Mouse (Mus musculus) gastrocnemius, postnatal 36 days (tissue): ENCODE data around the gene Cxcr4. TPM values are rescaled to one million over a fixed set of nuclear protein-coding genes. Genes with fewer than 3 reads are reported as not detected.
"Not testable (repeated sequence)": the region's sequence is repeated elsewhere in the genome, so short reads cannot be mapped to it uniquely, and the experiment has no call there.

ENCODE experiments used
- DNase-seq, 2 experiments: peaks; one replicate each; pipeline ENCODE4 v3.0.0; 2022
- intact Hi-C: fragments of 180-260 bp; cut with DNase I; formaldehyde crosslinking; loops from one replicate; pipeline ENCODE4 v1.15.1; 2025
- total RNA-seq, 2 experiments: library from RNA; stranded (reverse); gene quantifications; 2 replicates each; pipeline ENCODE4 v1.2.3; 2021

The Cxcr4 gene
- total RNA-seq, 2 experiments from 2014 or later, result 3.2 to 3.5 TPM

DNA sequence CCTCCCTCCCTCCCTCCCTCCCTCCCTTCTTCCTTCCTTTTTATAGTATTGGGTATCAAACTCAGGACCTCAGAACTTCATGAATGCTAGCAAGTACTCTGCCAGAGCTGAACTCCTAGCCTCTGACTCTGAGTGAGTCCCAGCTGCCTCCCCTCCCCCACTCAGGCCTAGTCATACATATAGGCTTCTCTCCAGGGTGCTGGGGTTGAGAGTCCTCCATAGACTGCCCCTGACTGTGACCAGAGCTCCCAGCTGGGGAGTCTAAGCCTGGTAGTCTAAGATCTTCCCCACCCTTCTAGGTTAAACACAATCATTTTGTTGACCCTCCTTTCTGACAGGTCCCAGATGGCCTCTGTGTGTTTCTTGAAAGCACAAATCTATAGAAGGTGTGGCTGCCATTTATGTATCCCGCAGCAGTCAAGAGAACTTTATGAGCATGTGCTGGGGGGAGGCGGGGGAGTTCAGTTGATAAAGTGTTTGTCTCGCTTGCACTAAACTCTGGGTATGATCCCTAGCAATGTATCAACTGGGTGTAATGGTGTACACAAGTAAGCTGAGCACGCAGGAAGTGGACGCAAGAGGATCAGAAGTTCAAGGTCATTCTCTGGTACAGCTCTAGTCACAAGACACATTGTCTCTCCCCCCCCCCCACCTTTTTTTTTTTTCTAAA is 10.1 kb upstream of the Cxcr4 start:
- DNase-seq, result no peak
- intact Hi-C loops, result loop anchor here (10.0 kb wide), 1 partner anchor 193 kb away; no protein-coding TSS in a partner anchor

DNA sequence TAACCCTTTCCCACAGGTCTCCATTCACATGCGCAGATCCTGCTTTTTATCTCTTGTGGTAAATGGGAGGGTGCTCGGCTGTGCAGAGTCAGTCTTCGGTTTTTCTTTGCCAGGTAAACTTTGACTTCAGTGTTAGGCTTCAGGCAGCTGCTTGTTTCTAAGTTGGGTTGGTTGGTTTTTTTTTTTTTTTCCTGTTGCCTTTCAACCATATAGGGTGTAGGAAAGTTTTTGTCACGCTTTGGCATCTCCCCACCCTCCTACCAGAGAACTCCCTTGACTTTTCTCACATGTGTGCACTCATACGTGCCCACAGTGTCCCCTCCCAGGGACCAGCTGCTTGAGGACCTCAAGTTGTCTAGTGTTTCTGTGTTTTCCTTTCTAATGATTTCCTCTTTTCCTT is 9.2 kb upstream of the Cxcr4 start:
- intact Hi-C loops, result loop anchor here (10.0 kb wide), 1 partner anchor 193 kb away; no protein-coding TSS in a partner anchor
- no peak for DNase-seq

DNA sequence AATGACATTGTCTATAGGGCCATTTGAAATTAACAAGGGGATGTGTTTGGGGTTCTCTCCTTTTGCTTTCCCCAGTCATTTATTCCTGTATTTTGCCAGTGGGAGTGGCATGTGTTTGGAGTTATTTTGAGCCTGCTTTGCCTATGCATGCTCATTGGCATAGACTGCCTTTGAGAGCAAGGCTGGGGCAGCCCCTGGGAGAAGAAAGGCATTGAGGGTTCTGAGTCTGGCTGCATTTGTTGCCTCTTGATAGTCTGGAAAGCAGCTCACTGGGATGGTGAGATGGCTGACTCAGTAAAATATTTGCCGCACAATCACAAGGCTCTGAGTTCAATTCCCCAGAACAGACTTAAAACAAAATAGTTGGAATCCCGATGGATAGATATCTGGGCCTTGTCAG is 8.5 kb upstream of the Cxcr4 start:
- DNase-seq, result no peak

DNA sequence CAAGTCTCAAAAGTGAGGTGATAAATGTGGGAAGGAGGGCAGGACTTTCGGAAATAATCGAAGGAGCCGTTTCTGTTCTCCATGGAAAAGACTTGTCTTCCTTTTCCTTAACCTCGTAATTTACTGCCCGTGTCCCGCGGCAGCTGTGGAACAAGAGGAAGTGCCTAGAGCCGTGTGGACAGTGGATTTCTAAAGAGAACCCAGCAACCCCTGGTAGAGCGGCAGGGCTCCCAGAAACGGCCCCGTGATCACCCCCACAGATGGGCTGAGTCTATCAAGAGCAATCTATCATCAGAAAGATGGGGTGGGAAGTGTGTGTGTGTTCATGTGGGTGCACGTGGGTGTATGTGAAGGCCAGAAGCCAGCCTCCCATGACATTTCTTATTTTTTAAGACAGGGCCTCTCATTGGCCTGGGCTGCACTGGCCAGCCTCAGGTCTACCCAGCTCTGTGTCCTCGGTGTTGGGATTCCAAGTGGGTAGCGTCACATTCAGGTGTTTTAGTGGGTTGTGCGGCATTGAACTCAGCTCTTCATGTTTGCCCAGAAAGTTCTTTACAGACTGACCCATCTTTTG is 5.2 kb upstream of the Cxcr4 start:
- intact Hi-C loops, result no loop called here

More for the DNA sequence above, 8.5 kb upstream of the Cxcr4 start:
- intact Hi-C loops, result loop anchor here (10.0 kb wide), 1 partner anchor 194 kb away; no protein-coding TSS in a partner anchor

DNA sequence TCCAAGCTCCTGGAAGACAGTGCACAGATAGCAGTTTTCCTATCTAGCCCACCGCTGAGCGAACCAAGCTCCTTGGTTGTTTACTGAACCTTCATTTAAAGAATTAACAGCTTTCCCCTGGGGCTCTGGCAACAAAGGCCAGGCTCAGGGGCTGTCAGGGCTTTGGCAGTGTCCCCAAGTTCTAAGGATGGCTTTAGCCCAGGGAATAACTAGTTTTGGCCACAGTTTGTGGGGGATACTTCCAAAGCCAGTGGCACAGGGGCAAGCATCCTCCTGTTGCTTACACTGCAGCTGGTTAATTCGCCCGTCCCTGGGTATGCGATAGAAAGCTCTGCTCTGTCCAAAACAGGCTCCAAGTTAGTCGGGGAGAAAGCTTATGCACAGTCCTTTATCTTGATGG is 3.4 kb upstream of the Cxcr4 start:
- intact Hi-C loops, result no loop called here
- no peak for DNase-seq

More for the DNA sequence above, 5.2 kb upstream of the Cxcr4 start:
- no peak for DNase-seq

DNA sequence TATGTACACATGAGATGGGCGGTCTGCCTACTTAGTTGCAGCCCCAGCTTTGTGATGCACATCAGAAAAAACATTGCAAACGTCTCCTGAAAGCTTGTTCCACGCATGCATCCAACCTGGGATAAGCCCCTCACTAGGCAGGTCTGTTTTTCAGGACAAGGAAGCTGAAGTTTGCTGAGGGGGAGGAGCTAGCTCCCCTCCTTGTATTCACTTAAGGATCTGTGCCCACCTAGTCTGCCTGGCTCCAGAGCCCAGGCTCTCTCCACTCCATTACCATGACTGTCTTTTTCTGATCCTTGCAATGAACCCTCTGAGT is 3.0 kb upstream of the Cxcr4 start:
- intact Hi-C loops, result no loop called here
- DNase-seq, result no peak

DNA sequence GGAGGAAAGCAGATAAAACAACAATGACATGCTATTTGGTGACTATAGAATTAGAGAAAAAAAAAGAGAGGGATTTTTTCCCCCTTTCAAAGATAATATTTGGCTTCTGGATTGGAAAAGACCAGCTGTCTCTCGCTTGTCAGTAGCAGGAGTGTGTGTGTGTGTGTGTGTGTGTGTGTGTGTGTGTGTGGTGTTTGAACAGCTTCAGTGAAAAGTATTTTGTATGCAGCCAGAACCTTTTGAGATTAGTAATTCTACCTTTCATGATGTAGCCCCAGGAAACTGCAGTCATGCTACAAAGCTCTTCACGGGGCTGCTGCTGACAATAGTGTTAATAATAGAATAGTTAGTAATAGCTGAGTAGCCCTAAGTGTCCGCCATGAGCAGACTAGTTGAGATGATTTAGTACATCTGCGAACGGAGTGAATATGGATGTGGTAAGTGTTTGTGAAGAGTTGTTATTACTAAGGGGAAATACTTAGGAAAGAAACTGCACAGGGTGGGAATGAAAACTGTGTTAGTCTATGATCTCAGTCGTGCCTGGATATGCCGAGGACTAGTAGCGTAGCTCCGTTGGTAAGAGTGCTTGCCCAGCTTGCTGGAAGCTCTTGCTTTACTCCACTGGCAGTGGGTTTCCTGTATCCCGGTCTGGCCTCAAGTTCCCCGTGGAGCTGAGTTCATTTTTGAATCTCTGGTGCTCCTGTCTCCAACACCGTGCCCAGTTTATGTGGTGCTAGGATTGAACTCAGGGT is 2.4 kb upstream of the Cxcr4 start:
- intact Hi-C loops, result loop anchor here (5.0 kb wide), 2 partner anchors 222 to 238 kb away; no protein-coding TSS in a partner anchor
- DNase-seq, result no peak

DNA sequence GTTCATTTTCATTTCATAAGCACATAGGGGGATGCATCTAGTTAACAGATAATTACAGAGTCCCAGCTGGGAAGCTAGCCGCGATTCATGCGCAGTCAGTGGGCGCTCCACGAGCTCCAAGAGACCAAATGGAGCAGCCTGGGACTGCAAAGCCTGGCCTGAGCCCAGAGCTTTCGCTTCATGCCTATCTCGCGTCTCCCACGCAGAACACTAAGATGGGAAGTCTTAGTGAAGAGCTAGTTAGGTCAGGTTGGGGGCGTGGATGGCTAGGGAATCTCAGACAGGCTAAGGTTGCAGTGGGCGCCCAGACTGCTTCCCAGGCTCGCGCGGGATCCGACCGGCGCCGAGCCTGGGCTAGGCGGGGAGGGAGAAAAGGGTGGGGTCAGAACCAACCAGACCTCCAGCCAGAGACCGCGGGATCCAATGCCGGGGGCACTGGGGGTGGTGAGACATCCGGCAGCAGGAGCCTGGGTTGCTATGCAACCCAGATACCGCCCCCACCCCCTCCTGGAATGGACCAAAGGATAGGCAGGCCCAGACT is 938 bp upstream of the Cxcr4 start:
- DNase-seq, result peak in 1 of 2 experiments; percentile 28
- intact Hi-C loops, result loop anchor here (5.0 kb wide), 2 partner anchors 221 to 239 kb away; no protein-coding TSS in a partner anchor

DNA sequence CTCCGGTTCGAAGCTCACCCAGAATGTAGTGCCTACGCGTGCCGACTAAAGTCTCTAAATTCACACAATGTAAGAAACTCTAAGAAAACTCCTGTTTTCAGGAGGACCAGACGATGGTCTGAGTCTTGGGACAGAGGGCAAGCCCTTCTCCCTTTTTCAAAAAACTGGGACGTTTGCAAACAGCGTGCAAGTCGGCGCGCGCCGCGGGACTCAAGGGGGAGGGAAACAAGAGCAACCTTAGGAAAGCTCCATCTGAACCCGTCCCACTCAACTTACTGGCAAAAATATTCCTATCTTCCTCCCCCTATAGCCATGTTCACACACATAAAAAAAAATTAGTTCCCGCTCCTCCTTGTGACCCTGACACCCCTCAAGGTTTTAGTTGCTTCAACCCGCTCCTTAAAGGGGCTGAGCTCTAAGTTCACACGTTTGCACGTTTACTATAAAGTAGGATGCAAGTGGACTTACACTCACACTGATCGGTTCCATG is 327 bp downstream of the Cxcr4 start:
- intact Hi-C loops, result loop anchor here (5.0 kb wide), 2 partner anchors 219 to 241 kb away; no protein-coding TSS in a partner anchor
- DNase-seq, result peak in 1 of 2 experiments; percentile 20

DNA sequence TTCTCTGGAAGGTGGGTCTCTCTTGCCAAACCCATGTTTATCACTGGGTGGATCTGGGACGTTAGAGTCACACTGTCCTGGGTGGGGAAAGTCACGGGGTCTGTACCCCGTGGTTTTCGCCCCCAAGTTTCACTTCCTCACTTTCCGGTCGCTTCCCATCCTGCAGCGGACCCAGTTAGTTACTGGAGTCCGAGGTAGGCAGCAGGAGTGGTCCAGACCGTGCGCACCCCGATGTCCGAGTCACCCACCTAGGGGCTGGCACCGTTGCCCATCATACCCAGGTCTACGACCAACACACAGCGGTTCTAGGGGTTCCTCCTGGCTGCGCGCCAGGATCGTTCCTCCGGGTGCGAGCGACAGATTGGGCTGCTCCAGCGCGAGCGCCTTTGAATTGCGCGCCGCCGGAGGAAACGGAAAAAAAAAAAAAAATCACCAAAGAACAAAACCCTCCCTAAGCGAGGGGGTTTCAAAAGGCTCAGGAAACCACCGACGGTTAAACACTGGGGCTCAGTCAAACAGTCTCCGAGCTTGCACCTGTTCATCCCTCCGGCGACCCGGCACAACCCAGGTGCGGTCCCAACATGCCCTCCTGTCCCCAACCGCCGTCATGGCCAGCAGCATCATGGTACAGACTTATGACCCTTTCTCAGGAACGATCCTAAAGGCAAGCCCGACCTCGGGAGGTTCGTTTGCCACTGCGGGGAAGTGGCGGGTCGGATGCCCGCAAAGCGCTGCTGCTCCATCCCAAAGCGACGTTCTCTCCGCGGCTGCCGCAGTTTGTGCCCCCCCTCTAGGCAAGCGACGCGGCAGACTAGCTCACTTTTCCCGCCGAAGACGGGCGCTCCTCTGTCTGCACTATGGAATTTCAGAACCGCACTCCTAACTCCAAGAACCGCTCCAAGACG is 1.0 kb downstream of the Cxcr4 start:
- intact Hi-C loops, result loop anchor here (5.0 kb wide), 2 partner anchors 219 to 241 kb away; no protein-coding TSS in a partner anchor
- peak; percentile 31 to 34 for DNase-seq

DNA sequence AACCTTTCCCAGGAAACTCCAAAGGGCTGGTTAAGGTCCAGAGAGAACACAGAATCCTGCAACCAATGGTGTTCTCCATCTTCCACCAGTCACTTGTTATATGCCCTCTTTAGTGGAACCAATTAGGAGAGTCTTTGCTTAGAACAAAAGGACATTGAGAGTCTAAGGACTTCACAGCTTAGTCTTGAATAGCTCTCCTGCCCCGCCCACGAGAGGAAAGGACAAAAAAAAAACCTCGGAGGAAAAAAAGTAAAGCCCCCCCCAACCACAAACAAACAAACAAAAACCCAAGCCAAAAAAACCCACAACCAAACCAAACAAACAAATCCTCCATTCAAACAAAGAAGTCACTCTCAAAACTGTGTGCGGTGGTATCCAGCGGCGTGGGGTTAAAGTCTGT is 2.1 kb downstream of the Cxcr4 start:
- DNase-seq, result no peak
- intact Hi-C loops, result loop anchor here (5.0 kb wide), 2 partner anchors 218 to 242 kb away; no protein-coding TSS in a partner anchor

DNA sequence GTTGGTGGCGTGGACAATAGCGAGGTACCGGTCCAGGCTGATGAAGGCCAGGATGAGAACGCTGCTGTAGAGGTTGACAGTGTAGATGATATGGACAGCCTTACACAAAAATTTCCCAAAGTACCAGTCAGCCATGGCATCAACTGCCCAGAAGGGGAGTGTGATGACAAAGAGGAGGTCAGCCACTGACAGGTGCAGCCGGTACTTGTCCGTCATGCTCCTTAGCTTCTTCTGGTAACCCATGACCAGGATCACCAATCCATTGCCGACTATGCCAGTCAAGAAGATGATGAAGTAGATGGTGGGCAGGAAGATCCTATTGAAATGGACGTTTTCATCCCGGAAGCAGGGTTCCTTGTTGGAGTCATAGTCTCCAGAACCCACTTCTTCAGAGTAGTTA is 2.6 kb downstream of the Cxcr4 start:
- intact Hi-C loops, result no loop called here
- DNase-seq, result no peak

DNA sequence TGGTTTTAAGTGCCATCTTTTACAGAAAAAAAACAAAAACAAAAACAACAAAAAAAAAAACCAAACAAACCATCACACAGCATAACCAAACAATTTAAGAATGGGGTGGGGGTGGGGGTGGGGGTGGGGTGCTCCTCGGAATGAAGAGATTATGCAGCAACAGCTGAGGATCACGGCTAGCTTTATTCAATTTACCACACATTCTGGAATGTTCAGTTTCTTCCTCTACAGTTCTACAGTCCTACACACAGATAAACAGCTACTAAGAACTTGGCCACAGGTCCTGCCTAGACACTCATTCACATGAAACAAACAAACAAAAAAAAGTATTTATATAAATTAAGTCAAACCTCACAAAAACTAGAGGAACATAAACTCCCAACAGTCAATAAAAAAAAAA is 3.8 kb downstream of the Cxcr4 start:
- intact Hi-C loops, result no loop called here
- DNase-seq, result no peak

DNA sequence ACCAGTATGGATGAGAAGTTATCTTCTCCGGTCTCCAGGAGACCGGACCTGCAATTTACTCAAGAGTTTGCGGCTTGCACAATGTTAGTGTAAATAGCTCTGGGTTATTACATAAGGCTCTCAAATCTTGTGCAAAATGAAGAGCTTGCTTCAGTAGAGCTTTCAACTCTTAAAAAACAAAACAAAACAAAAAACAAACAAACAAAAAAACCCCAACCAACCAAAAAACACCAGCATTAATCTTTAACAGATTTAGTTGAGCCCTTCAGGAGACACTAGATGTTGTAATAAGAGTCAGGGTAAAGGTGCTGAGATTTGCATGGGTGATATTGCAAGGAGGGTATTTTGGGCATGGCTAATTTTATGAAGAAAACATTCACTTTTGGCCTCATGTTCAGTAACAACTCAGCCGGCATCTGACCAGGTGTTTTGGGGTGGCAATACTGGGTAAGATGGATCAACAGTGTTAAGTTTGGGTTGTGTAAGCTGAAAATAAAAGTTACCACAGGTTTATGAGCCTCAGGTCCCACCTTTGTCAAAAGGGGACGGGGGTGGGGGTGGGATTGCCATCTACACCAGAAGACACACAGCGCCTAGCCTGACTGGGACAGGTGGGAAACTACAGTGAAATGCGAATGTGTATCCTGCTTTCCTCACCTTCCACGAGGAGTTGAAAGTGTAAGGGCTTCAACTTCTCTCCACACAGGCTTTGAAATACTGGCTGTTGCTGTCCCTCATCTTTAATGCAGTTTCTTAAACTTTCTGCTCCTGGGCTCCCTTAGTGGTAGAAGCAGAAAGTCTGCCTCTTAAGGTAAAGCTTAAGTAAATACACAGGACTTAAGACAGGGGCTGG is 4.9 kb downstream of the Cxcr4 start:
- DNase-seq, result no peak
- intact Hi-C loops, result no loop called here

DNA sequence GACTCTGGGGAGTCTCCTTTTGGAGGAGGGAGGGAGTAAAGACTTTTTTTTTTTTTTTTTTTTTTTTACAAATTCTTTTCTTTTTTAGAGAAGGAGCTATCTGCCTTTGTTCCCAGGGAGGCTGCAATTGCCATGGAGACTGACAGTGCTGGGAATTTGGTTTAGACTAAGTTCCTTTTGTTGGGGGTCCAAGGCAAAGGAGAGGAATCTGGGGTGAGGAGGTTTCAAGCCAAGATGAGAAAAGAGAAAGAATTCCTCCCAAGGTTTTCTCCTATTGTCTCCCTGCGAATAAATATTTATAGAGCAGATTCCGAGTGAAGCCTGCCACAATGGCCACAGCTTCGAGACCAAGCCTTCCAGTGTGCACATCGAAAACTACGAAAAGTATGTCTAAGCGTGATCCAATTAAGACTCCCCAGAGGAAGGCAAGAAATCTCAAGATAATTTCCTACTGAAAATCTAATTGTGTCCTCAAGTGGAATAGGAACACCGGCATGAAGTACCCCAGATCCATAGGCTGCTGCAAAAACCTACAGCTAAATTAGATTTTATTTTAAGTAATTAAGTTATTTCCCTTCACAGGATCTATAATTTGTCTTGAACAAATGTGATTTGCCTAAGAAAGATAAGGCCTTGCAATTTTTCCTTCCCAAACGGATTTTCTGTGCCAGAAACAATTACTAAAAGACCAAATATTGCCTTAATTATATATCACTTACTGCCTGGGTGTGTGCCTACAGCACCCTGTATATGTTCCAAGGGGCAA is 5.7 kb downstream of the Cxcr4 start:
- intact Hi-C loops, result no loop called here
- no peak for DNase-seq

DNA sequence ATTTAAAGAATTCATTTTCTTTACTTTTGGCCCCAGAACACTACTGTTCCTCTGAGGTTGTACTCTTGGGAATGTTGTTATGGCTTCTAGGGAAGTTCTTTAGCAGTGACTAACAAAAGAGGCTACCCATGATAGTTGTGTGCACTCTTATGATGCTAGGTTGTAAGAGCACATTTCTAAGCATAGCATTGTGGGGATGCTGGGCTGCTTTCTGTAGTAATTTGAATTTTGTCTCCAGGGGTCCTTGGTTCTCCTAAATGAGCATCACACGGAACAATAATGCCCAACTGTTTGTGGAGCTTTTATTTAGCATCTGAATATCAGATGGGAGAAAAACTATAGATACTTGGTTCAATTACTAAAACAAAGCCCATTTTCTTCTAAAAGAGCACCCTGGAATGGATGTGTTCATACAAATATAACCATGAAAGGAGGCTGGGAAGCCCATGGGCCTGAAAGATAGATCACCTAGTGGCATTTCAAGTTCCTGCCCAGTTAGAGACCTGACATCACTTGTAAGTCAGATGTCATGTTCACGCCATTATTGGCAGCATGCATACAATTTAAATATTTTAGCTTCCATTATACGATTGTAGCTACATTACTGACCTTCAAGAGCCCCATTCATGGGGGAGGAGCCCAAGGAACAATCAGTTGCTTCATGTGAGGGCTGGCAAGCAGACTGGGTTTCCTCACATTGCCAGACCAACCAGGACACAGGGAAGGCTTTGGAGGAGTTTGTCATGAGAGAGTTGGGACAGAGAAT is 6.5 kb downstream of the Cxcr4 start:
- no peak for DNase-seq
- intact Hi-C loops, result no loop called here

DNA sequence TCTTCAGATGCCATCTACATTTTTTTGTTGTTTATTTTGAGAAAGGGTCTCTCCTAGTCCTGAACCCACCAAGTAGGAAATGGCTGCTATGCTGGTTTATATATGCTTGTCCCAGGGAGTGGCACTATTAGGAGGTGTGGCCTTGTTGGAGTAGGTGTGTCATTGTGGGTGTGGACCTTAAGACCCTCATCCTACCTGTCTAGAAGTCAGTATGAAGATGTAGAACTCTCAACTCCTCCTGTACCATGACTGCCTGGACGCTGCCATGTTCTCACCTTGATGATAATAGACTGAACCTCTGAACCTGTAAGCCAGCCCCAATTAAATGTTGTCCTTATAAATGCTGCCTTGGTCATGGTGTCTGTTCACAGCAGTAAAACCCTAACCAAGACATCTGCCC is 7.4 kb downstream of the Cxcr4 start:
- DNase-seq, intact Hi-C loops: not testable (repeated sequence)
